Mouse (Mus musculus) cerebellum, adult 8-10 months (tissue): ENCODE results near the gene Ces1h.
"Not testable (repeated sequence)": the region's sequence is repeated elsewhere in the genome, so short reads cannot be mapped to it uniquely, and the experiment has no call there.

Experiments used
- DNase-seq: peaks from one replicate; pipeline ENCODE4 v3.0.0; 2022

Gene Ces1h

GRCm38 (mm10) chr8:93379625-93380024 lies at the start of gene Ces1h:
Ces1h (minus strand) TSS chr8:93379725.
- no peak for DNase-seq

GRCm38 (mm10) chr8:93427195-93427594 lies 47.7 kb upstream of the Ces1h start:
- no peak for DNase-seq

- no peak for DNase-seq
Observed at GRCm38 (mm10) chr8:93415387-93415786, 35.9 kb upstream of the Ces1h start.

- DNase-seq: no peak
Observed at GRCm38 (mm10) chr8:93408830-93409229, 29.3 kb upstream of the Ces1h start.

- no peak for DNase-seq
Observed at GRCm38 (mm10) chr8:93399698-93400097, 20.2 kb upstream of the Ces1h start.

GRCm38 (mm10) chr8:93398044-93398443 lies 18.5 kb upstream of the Ces1h start:
- no peak for DNase-seq

- not testable (repeated sequence) for DNase-seq
Observed at GRCm38 (mm10) chr8:93394079-93394619, 14.6 kb upstream of the Ces1h start.

GRCm38 (mm10) chr8:93369481-93369880 lies 10.0 kb downstream of the Ces1h start:
- DNase-seq: no peak

GRCm38 (mm10) chr8:93360113-93360512 lies 19.4 kb downstream of the Ces1h start:
- no peak for DNase-seq

- no peak for DNase-seq
Observed at GRCm38 (mm10) chr8:93339531-93339930, 40.0 kb downstream of the Ces1h start.

- no peak for DNase-seq
Observed at GRCm38 (mm10) chr8:93337207-93337606, 42.3 kb downstream of the Ces1h start, which contains the start of gene Ces1g. Ces1g (minus strand) TSS chr8:93337308.

GRCm38 (mm10) chr8:93332703-93333102 lies 46.8 kb downstream of the Ces1h start:
- DNase-seq: no peak

GRCm38 (mm10) chr8:93331151-93331550 lies 48.4 kb downstream of the Ces1h start:
- no peak for DNase-seq

GRCm38 (mm10) chr8:93325123-93325522 lies 54.4 kb downstream of the Ces1h start:
- no peak for DNase-seq

- no peak for DNase-seq
Observed at GRCm38 (mm10) chr8:93317031-93317430, 62.5 kb downstream of the Ces1h start.

- no peak for DNase-seq
Observed at GRCm38 (mm10) chr8:93315557-93315956, 64.0 kb downstream of the Ces1h start.
